Mouse (Mus musculus): ENCODE results near the gene Nupr1.

Gene Nupr1

DNA sequence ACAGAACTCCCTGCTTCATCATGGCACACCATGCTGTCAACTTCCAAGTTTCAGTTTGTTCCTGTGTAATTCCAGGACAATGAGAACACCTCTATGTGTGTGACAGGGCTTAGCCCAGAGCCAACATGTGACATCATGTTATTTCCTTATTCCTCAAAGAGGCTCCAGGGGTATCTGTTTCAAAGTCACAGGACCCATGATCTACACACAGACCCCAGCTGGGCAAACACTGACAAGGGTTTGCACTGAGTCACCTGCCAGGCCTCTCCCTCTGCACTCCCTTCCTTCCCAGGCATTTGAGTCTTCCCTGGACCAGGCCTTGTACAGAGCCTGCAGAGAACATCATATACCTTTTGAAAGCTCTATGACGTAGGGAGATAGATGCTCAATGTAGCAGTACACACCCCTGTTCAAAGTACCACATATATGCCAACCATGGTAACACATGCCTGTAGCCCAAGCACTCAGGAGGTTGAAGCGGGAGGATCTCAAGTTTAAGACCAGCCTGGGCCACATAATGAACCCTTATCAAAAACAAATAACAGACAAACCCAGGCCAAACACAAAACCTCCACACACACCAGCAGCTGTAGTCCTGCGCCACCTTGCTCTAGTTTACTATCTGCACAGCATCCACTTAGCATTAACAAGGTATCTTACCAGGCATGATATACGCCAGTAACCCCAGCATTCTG lies at the start of gene Nupr1:
Gene Nupr1 (minus strand): TSS at position 38 of the 695 bp plus-strand sequence.
- no peak for DNase-seq

DNA sequence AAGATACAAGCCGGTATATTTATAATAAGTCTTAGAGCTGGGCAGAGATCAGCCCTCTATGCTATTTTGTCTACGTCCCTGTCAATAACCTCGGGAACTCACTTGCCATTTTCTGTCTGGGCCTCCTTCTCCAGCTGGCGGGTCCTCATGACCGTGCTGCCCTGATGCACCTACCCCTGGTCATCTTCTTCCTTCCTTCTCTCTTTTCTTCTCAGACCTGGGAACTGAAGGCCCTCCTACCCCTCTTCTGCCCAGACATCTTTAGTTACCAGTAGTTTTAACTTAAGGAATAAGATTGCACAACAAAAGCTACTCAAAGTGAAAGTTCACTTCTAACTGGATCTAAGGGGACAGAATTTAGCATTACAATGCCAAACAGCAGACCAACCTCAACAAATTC lies 49.0 kb upstream of the Nupr1 start:
- DNase-seq: no peak

DNA sequence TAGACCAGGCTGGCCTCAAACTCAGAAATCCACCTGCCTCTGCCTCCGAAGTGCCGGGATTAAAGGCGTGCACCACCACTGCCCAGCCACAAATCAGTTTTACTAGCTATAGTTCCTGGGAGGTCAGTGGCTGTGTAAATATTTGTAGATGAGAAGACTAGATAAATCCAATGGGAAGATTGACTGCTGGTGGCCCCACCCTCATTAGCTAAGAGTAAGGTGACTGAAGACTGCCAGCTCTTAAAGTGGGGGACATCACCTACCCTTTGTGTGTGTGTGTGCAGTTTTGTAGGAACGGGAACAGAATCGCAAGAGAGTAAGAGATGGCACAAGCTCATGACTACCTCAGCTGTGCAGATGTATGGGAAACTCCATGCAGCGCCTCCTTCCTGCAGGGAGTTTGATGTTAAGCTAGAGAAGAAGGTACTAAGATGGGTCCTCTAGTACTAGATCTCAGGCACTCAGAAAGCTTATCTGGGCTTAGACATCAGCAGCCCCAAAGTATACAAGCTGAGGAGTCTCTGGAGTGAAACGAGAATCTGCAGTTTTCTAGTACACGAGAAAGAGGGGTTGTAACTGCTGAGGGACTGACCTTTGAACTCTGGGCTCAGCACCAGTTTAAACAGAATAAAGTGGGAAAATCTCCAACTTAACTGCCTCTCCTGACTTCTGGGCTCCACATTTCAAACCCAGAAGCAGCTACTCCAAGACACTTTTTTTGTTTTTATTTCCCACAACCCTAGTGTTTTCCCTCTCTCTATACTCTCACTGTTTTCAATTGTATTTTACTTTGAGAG lies 48.1 kb upstream of the Nupr1 start:
- DNase-seq: no peak

DNA sequence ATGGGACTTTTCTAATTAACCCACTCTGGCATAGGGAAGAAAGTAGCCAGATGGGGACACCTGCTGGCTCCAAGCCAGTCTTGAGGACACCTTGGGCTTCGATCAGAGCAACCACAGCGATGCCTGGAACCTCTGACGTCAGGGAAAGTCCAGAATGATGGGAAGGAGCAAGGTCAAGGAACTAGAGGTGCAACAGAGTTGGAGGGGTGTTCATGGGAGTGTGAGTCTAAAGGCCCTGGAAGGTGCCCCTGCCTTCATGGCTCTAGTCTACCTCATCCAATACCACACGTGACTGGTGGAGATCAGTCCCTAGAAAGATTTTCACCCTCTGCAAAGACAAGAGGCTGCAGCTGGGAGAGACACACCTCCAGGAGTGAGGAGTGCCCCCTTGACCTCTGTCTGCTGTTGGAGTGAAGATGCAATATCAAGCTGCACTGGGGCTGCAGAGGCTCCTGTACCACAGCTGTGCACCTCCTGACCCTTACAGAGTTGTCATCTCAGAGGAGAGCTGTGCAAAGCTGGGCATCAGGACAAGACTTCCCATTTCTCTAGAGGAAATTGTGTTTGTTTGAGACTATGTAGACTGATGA lies 46.1 kb upstream of the Nupr1 start:
- no peak for DNase-seq

DNA sequence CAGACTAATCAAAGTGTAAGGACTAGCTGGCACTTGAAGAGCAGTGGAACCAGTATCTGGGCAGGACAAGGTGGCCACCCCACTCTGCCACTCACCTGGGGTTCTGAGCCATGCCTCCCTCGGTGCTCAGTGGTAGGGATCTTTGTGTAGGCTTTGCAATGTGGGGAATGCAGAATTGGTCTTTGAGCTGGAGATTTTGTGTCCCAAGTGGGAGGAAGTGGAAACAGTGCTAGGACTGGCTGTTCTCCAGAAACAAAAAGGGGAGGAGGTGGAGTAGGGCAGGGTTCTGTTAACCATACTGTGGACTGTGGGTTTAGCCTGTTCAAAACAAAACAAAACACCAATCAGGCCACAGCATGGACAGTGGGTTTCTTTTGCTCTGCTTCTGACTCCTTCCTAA lies 45.5 kb upstream of the Nupr1 start, which contains the start of gene Sult1a1:
Gene Sult1a1 (minus strand): TSS at position 226 of the 400 bp plus-strand sequence.
- DNase-seq: no peak

DNA sequence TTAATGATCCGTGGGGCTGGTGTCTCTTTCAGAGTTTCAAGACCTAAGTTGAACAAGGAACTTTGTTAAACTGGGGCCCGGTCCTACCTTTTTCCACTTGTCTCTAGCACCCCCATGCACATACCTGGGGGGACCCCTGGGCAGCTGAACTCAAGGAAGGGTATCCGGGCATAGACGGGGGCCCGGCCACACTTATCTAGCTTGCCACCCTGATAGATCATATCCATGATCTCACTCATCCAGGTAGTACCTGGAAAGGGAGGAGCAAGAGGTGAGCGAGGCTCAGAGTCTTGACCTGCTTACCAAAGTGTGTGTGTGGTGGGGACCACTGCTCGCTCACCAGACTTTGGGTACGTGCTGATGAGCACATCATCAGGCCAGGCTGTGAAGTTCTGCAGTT lies 44.4 kb upstream of the Nupr1 start:
- DNase-seq: no peak

DNA sequence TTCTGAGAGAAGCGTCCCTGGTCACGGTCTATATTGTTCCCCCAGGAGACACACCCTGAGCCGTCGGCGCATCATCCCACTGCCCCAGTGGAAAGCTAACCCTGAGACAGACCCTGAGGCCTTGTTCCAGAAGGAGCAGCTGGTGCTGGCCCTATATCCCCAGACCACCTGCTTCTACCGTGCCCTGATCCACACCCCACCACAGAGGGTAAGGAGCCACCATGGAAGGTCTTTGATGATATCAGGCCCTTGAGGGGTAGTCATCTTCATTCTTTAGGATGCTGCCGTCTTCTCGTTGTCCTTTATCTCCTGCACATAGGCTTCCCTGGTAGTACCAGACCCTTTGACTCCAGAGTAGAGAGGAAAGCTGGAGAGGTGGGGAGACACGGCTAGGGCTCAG lies 41.5 kb upstream of the Nupr1 start:
- no peak for DNase-seq

DNA sequence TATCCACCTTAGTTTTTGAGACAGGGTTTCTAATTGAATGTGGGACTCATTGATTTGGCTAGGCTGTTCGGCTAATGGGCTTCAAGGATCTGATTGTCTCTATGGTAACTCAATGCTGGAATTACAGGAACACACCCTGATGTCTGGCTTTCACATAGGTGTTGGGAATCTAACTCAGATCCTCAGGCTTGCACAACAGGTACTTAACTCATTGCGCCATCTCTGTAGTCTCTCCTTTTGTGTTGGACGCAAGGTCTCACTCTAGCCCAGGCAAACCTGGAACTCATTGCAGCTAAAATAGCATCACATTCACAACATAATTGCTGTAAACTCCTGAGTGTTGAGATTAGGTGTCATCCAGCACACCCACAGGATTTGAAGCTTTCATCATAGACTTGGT lies 39.5 kb upstream of the Nupr1 start:
- no peak for DNase-seq

DNA sequence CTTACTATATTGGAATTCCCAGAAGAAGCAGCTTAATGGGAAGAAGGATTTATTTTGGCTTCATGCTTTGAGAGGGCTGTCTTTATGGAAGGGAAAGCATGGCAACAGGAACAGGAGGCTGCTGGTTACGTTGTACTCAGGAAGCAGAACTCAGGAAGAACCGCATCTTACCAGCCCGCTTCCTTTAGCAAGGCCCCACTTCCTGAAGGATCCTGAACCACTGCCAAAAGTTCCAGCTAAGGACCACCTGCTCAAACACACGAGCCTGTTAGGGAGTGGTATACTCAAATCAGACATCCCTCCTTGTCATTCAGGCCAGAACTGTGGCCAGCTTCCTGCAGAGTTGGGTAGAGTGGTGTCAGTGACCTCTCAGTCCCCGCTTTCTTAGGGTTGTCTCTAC lies 37.8 kb upstream of the Nupr1 start:
- no peak for DNase-seq

DNA sequence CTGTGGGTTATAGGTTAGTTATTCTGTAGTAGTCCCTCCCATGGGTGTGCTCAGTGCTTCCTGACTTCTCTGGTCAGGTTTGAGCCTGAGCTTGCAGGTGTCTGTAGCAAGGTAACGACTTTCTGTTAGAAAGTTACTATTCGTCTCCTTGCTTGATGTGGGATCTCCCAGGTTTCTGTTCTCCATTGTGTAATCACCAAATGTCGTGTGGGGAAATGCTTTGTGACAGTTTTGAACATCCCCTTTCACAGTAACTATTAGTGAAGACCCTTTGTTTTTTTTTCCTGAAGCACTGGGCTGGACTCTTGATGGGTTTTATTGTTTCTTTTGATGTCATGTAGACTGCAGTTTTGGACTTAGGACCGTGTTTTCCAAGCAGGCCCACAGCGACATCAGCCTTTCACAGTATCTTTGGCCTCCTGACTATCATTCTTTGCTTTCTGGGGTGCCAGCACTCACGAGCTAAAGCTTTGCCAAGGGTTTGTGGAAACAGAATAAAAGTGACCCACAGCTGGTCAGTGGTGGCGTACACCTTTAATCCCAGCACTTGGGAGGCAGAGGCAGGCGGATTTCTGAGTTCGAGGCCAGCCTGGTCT lies 36.9 kb upstream of the Nupr1 start:
- no peak for DNase-seq

DNA sequence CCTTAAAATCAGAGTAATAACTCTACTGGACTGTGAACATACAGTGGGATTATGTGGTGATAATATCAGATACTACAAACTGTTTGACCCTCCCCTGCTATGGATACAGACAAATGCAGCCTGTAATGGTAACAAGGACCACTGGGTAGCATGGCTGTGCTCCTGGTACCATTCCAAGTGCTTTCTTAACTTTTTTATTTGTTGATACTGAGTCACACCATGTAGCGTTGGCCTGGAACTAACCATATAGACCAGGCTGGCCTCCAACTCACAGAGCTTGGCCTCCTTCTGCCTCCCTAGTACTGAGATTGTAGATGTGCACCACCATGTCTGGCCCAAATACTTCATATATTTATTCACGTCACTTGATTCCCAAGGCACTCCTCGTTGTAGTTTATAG lies 34.6 kb upstream of the Nupr1 start:
- no peak for DNase-seq

DNA sequence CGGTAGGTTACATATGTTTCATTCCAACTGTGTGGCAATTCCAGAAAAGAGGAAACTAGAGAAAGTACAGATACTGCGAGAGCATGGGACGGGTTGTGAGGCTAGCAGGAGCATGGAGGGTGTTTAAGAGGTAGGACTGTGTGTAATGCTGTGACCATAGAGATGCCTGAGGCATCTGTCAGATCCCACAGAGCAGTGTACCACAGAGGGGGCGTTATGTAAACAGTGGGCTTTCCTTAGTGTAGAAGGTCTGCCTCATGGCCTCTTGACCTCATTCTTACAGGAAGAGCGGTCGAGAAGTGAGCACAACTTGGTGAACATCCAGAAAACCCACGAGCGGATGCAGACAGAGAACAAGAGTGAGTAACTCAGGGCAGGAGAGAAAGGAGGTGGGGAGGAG lies 33.0 kb upstream of the Nupr1 start:
- DNase-seq: no peak

DNA sequence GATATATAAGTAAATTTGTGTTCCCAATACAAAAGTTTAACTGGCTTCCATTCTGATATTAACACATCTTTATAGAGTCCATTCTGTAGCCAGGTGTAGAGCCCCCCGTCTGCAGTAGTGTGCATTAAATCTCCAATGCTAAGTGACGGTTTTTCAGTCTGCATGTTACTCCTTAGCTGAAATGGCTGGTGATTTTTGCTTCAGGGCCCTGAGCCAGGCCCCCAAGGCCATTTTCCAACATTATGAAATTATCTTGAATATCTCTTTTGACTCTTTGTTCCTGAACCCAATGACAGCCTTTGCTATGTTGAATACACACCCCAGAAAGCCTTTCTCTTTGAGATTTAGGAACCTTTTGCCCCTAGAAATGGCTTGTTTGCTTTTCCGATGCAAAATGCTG lies 29.1 kb upstream of the Nupr1 start:
- no peak for DNase-seq

DNA sequence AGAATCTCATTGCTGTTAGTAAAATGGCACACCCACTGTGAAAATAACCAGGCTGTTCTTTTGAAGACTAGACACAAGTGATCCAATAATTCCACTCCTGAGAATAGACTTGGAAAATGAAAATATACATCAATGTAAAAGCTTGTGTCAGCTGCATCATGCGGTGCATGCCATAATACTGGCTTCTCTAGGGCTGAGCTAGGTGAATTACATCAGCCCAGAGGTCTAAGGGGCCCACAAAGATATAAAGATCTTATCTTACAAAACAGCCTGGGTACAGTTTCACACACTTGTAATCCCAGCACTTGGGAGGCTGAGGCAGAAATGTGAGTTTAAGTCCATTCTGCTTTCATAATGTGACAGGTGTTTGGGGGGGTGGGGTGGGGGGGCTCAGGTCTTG lies 26.9 kb upstream of the Nupr1 start:
- DNase-seq: no peak

DNA sequence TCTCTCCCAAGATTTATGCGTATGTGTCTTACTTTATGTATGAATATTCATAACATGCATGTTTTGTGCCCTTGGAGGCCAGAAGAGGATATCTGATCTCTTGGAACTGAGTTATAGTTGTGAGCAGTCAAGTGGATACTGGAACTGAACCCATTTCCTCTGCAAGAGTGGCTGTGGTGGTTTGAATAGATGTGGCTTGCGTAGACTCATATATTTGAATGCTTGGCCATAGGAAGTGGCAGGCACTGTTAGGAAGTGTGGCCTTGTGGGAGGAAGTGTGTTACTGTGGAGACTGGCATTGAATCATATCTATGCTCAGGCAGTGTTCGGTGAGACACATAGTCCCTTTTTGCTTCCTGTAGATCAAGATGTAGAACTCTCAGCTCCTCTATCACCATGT lies 25.0 kb upstream of the Nupr1 start:
- no peak for DNase-seq

DNA sequence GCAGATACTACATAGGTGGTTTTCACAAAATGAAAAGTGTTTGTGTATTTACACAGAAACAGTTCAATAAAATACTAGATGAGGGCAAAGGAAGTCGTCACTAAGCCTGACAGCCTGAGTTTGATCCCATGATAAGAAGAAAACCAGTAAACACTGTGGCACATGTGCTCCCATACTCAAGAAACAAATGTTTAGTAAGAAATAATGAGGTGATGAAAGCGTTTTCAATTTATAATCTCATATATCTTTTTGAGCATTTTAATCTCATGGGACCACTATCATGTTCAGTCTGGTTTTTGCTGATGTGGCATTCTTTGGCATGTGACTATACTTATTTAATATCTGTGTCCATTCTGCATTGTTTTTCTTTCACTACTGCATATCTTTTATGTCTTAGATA lies 23.3 kb upstream of the Nupr1 start:
- no peak for DNase-seq

DNA sequence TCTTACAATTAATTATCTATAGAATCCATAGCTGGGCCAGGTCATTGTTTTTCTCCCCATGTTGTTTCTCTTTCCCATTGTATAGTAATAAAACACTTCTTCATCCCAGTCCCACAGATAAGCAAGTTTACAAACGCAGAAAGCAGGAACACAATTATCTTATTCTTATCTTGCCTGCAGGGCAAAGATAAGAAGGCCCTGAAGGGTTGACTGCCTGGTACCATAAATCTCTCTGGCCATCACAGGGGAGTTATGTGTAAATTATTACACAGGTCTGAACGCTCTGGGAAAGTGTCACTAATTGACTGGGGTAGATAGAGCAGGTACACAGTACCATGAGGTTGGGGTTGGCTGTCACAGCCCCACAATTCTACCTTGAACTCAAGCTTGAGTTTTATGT lies 20.2 kb upstream of the Nupr1 start:
- DNase-seq: no peak

DNA sequence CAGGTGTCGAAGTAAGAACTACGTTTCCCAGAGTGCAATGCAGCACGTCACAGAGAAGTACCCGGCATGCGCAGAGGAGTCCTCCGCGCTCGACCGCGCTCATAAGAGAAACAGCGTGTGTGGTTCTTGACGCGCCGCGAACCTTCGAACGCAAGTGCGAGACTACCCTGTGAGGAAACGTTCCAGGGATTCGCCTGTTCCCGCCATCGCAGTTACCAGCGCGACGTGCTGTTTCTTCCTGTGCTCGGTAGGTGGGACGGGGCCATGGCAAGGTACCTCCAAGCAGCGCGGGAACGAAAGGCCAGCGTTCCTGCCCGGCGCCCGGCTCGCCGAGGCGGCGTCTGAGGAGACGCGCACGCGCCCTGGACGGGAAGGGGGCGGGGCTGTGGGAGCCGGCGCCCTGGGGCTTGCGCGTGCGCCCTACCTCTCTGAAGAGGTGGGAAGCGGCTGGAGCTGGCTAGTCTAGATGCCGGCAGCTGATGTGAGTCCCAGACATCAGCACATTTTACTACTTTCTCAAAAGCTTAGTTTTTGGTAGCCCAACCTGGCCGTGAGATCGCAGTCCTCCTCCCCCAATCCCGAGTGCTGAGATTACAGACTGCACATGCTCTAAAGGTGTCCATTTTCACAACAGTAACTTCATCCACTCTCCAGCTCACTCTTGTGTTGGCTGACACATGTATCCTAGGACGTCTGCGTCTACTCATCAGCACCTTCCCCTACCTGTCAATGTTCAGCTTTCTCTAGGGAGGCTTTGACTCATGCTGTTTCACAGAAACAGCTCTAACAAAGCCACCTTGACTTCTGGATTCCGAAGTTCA lies 18.8 kb upstream of the Nupr1 start, which contains the start of gene Sgf29:
Gene Sgf29 (plus strand): TSS at position 79 of the 821 bp plus-strand sequence.
- DNase-seq: peak; percentile 95

DNA sequence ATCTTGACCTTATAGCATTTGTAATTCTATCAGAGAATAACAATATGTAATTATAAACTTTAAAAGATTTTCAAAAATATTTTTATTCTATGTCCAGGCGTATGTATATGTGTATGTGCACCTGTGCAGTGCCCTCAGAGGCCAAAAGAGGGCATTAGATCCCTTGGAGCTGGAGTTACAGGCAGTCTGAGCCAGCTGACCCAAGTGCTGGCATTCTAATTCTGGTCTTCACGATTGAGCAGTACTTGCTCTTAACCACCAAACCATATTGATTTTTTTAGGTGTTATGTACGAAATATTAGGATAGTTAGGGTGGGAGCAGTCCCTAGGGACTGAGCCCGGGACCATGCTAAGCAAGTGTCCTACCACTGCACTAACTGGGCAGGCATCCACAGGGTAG lies 17.8 kb upstream of the Nupr1 start:
- no peak for DNase-seq

DNA sequence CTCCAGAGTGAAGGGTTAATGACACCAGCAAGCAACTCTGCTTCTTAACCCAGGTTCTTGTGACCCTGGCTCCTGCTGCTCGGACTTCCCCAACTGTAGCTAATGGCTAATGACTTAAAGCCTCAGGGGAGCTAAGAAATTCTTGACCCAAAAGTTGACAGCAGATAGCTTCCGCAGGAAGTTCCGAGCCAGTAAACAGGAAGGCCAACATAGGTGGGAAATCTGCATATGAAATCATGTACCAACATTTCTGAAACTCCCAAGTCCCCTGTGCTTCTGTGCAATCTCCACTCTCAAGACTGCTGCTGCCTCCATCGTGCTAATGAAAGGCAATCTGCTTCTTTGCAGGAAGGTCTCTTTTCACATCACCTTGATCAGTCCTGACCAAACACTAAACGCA lies 15.0 kb upstream of the Nupr1 start:
- no peak for DNase-seq

DNA sequence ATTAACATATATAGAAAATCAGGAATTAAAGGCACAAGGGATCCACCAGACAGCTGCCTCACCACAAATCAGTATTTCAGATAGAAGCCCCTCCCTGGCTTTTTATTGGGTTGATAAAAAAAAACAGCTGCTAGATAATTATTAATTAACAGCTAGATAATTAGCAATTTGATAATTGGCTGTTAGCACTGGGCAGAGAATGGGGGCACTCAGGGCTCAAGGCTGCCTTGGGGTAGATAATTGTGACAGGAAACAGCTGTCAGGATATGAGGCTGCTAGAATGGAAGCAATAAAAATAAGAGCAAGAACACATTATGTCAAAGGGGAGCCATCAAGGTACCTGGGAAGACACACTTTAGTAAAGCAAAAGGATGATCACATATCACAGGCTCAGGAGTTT lies 14.3 kb upstream of the Nupr1 start:
- DNase-seq: no peak

DNA sequence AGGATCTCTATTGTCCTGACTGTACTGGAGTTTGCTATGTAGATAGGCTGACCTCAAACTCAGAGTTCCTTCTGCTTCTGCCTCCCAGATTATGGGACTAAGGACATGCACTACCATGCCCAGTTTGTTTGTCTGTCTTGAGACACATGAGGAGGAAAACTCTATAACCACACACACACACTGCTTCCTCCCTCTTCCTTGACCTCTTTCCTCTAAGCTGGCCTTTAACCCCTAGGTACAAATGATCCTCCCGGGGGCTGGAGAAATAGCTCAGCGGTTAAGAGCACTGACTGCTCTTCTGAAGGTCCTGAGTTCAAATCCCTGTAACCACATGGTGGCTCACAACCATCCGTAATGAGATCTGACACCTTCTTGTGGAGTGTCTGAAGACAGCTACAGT lies 13.7 kb upstream of the Nupr1 start:
- no peak for DNase-seq

DNA sequence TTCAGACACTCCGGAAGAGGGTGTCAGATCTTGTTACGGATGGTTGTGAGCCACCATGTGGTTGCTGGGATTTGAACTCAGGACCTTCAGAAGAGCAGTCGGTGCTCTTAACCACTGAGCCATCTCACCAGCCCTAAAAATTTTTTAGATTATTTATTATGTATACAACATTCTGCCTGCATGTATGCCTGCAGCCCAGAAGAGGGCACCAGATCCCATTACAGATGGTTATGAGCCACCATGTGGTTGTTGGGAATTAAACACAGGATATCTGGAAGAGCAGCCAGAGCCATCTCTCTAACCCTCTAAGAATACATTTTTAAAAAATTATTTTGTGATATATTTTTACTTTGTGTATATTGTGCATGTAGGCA lies 12.6 kb upstream of the Nupr1 start:
- DNase-seq: peak; percentile 17
